Mouse (Mus musculus) heart, postnatal 0 days (tissue): ENCODE data around the gene Alg14. TPM values are rescaled to one million over a fixed set of nuclear protein-coding genes. Genes with fewer than 3 reads are reported as not detected.

Experiments
- ATAC-seq: fragments of 200-750 bp; cut with Nextera tagmentation; 2 replicates; pipeline ENCODE4 v1.8.0; 2017; ENCODE audit warnings: low read depth, moderate number of reproducible peaks, moderate library complexity; ENCODE audit not compliant: insufficient read depth
- DNase-seq: peaks from one replicate; pipeline ENCODE4 v3.0.0-alpha.2; 2016; ENCODE audit warnings: low spot score
- H3K27ac ChIP-seq: fragments of 300-500 bp; sonication (generic); 2 replicates; pipeline ENCODE4 v1.5.1; 2014; ENCODE audit warnings: low read depth, mild to moderate bottlenecking
- H3K27me3 ChIP-seq: fragments of 300-500 bp; sonication (generic); 2 replicates; pipeline ENCODE4 v1.6.1; 2014; ENCODE audit warnings: low read length, mixed read lengths; ENCODE audit not compliant: control insufficient read depth, insufficient read depth
- H3K36me3 ChIP-seq: fragments of 300-500 bp; sonication (generic); replicated peaks from 2 replicates; pipeline ENCODE4 v1.6.1; 2014; ENCODE audit warnings: low read length, mixed read lengths; ENCODE audit not compliant: control insufficient read depth, insufficient read depth
- H3K4me1 ChIP-seq: fragments of 300-500 bp; sonication (generic); 2 replicates; pipeline ENCODE4 v1.6.1; 2014; ENCODE audit warnings: antibody characterized with exemption; ENCODE audit not compliant: control insufficient read depth, insufficient read depth
- H3K4me2 ChIP-seq: fragments of 300-500 bp; sonication (generic); 2 replicates; pipeline ENCODE4 v1.6.1; 2014; ENCODE audit warnings: low read depth, mild to moderate bottlenecking, low read length, moderate library complexity
- H3K4me3 ChIP-seq: fragments of 300-500 bp; sonication (generic); 2 replicates; pipeline ENCODE4 v1.5.1; 2014; ENCODE audit warnings: low read depth, low read length
- H3K9ac ChIP-seq: fragments of 300-500 bp; sonication (generic); replicated peaks from 2 replicates; pipeline ENCODE4 v1.6.1; 2014; ENCODE audit warnings: low read depth, low read length, mixed read lengths
- H3K9me3 ChIP-seq: fragments of 300-500 bp; sonication (generic); replicated peaks from 2 replicates; pipeline ENCODE4 v1.6.1; 2016; ENCODE audit warnings: low read length; ENCODE audit not compliant: control insufficient read depth
- CTCF ChIP-seq: IDR thresholded peaks from 2 replicates; pipeline ENCODE4 v1.5.1; 2016; ENCODE audit warnings: antibody characterized with exemption, control low read depth, low read depth
- EP300 ChIP-seq: IDR thresholded peaks from 2 replicates; pipeline ENCODE4 v1.6.1; 2016; ENCODE audit warnings: antibody characterized with exemption, low read depth
- WGBS: fragments of 180-500 bp; shearing (Covaris S2); extraction: QIAGEN DNeasy Blood & Tissue Kit; methylation state at CpG from one replicate; pipeline ENCODE4 v1.1.7; 2014; 5-methylcytosine and 5-hydroxymethylcytosine counted together
- polyA plus RNA-seq: library from polyadenylated mRNA; unstranded; fragments of >200 nt; fragmentation: Nextera tagmentation; extraction: Ambion mirVana; gene quantifications from 2 replicates; pipeline ENCODE4 v1.2.1, GENCODE M21; 2015
- total RNA-seq: library from RNA; depleted of rRNA; stranded (reverse); fragments of >200 nt; gene quantifications from 2 replicates; pipeline ENCODE4 v1.2.3, GENCODE M21; 2014; ENCODE audit warnings: low replicate concordance

The Alg14 gene
- total and polyA plus RNA-seq, 2 experiments from 2014 or later, result 27.1 to 27.3 TPM

GRCm38 (mm10) chr3:121279679-121280078 is 11.9 kb upstream of the Alg14 start:
- H3K27me3 ChIP-seq, result no peaks in the 10 kb centered on the region
- TF ChIP-seq EP300 (no peak), CTCF (no peak)
- no peak overlapping the region for H3K9ac ChIP-seq
- H3K4me2 ChIP-seq, result no peak overlapping the region
- no peaks in the 10 kb centered on the region for H3K36me3 ChIP-seq
- no peak overlapping the region for H3K27ac ChIP-seq
- DNase-seq (no peak), ATAC-seq (no peak)
- H3K9me3 ChIP-seq, result no peaks in the 10 kb centered on the region
- WGBS, result 88% methylated on average over 14 of the region's 14 CpGs
- H3K4me3 ChIP-seq, result no peak overlapping the region
- peaks cover 10% of the 10 kb centered on the region; the same call in 1 of the 2 replicates for H3K4me1 ChIP-seq

GRCm38 (mm10) chr3:121282998-121283397 is 8.6 kb upstream of the Alg14 start, which contains the start of gene Tmem56:
Tmem56 (minus strand) TSS chr3:121283098.
- DNase-seq, result no peak
- Histone ChIP-seq H3K36me3 (no peaks in the 10 kb centered on the region), H3K9me3 (no peaks in the 10 kb centered on the region), H3K9ac (no peak within 1 kb of the TSS), H3K27me3 (no peaks in the 10 kb centered on the region), H3K27ac (no peak within 1 kb of the TSS), H3K4me1 (no peaks in the 10 kb centered on the region), H3K4me2 (no peak within 1 kb of the TSS), H3K4me3 (no peak within 1 kb of the TSS)
- no peak for ATAC-seq
- WGBS, result 79% methylated on average over 4 of the region's 4 CpGs
- no peak for TF ChIP-seq CTCF
- no peak for TF ChIP-seq EP300

- Histone ChIP-seq H3K36me3 (no peaks in the 10 kb centered on the region), H3K4me2 (no peak overlapping the region), H3K27ac (no peak overlapping the region), H3K9me3 (no peaks in the 10 kb centered on the region), H3K27me3 (no peaks in the 10 kb centered on the region), H3K4me1 (no peaks in the 10 kb centered on the region), H3K4me3 (no peak overlapping the region), H3K9ac (no peak overlapping the region)
- DNase-seq (no peak), ATAC-seq (no peak)
- TF ChIP-seq EP300 (no peak), CTCF (no peak)
- 92% methylated on average over 6 of the region's 6 CpGs for WGBS
Measured at GRCm38 (mm10) chr3:121285219-121285618, 6.4 kb upstream of the Alg14 start.

GRCm38 (mm10) chr3:121287151-121287550 is 4.4 kb upstream of the Alg14 start:
- H3K36me3 ChIP-seq, result no peaks in the 10 kb centered on the region
- no peak overlapping the region for H3K4me3 ChIP-seq
- no peaks in the 10 kb centered on the region for H3K9me3 ChIP-seq
- WGBS, result 90% methylated on average over 2 of the region's 2 CpGs
- H3K4me2 ChIP-seq, result no peak overlapping the region
- no peak overlapping the region for H3K9ac ChIP-seq
- no peak overlapping the region for H3K27ac ChIP-seq
- no peak for TF ChIP-seq CTCF
- no peak for TF ChIP-seq EP300
- no peaks in the 10 kb centered on the region for H3K27me3 ChIP-seq
- ATAC-seq (no peak), DNase-seq (no peak)
- 0 out of 2 replicates have a peak, but pooled peaks cover 5% of the 10 kb centered on the region for H3K4me1 ChIP-seq

- Histone ChIP-seq H3K4me3 (peak overlapping the region; percentile 59), H3K36me3 (no peaks in the 10 kb centered on the region), H3K4me1 (0 out of 2 replicates have a peak, but pooled peaks cover 5% of the 10 kb centered on the region), H3K27ac (peak overlapping the region; percentile 90), H3K4me2 (peak overlapping the region; percentile 80), H3K27me3 (no peaks in the 10 kb centered on the region), H3K9ac (peak overlapping the region; percentile 57; the same call in 1 of the 2 replicates), H3K9me3 (no peaks in the 10 kb centered on the region)
- ATAC-seq (no peak), DNase-seq (no peak)
- TF ChIP-seq EP300 (no peak), CTCF (no peak)
- 62% methylated on average over 8 of the region's 8 CpGs for WGBS
Measured at GRCm38 (mm10) chr3:121290681-121291080, 892 bp upstream of the Alg14 start.

GRCm38 (mm10) chr3:121291225-121291559 is 381 bp upstream of the Alg14 start:
- Histone ChIP-seq H3K4me1 (0 out of 2 replicates have a peak, but pooled peaks cover 5% of the 10 kb centered on the region), H3K9me3 (no peaks in the 10 kb centered on the region), H3K27ac (peak overlapping the region; percentile 90), H3K27me3 (no peaks in the 10 kb centered on the region), H3K36me3 (no peaks in the 10 kb centered on the region), H3K9ac (peak overlapping the region; percentile 57), H3K4me2 (peak overlapping the region; percentile 80), H3K4me3 (peak overlapping the region; percentile 59)
- WGBS, result 3% methylated on average over 7 of the region's 7 CpGs
- DNase-seq, result no peak
- no peak; the same call in 1 of the 2 replicates for ATAC-seq
- TF ChIP-seq EP300 (no peak), CTCF (no peak)
